Mouse (Mus musculus) heart, postnatal 10 days (tissue): ENCODE results near the gene Spx. TPM values are rescaled to one million over a fixed set of nuclear protein-coding genes. Genes with fewer than 3 reads are reported as not detected.

Experiments
- DNase-seq, 2 experiments: peaks; one replicate each; pipeline ENCODE4 v3.0.0; 2021
- intact Hi-C: fragments of 180-260 bp; cut with DNase I; formaldehyde crosslinking; loops from one replicate; pipeline ENCODE4 v1.15.1; 2025
- total RNA-seq, 2 experiments: library from RNA; stranded (reverse); gene quantifications; 2 replicates each; pipeline ENCODE4 v1.2.3; 2021

Gene Spx
- total RNA-seq, 2 experiments from 2014 or later, result not detected

DNA sequence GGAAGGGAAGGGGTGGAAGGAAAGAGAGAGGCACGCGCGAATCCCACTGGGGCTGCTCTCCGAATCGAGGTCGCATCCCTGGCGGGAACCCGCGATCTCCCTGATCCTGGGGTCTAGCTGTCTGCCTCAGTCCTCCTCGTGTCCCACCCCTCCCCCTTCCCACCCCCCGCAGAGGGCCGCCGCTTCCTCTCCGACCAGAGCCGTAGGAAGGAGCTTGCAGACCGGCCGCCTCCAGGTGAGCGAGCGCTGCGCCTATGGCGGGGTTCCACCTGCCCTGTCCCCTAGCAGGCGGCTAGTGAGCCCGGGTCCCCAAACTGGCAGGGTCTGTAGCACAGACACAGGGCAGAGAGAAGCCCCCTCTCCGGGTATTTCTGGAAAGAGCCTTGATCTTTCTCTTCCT, 1.4 kb downstream of the Spx start:
- intact Hi-C loops, result no loop called here
- DNase-seq, result no peak

DNA sequence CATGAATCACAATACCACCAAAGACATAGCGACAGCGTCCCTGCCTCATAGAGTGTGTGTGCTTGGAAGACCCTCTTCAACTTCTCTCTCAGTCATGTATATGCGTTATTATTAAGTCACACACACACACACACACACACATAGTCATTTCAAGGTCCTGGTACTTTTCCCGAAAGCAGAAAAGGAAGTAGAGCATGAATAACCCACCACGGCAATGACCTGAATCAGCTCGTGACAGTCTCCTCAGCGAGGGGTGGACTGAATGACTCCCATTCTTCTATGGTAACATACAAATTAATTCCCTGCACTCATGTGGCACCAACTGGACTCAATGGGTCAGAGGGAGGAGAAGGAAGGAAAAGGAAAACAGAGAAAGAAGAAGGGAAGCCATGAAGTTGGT, 11.7 kb downstream of the Spx start:
- DNase-seq, result no peak
- intact Hi-C loops, result no loop called here

DNA sequence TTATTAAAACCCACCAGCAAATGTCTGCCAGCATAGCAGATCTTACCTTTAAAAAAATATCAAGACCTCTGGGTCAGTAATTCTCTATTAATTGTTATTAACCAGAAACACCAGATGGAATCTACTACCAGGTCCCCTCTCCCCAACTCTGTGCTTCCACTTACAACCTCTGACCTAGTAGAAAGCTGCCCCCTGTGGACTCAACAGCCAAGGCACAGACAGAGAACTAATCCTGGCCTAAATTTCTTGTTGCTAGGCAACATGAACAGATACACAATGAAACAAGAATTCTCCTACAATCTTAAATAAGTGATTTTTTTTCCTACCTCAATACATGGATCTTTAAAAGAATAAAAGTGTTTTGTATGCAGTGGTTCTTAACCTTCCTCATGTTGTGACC, 15.8 kb downstream of the Spx start:
- DNase-seq, result no peak
- intact Hi-C loops, result no loop called here

DNA sequence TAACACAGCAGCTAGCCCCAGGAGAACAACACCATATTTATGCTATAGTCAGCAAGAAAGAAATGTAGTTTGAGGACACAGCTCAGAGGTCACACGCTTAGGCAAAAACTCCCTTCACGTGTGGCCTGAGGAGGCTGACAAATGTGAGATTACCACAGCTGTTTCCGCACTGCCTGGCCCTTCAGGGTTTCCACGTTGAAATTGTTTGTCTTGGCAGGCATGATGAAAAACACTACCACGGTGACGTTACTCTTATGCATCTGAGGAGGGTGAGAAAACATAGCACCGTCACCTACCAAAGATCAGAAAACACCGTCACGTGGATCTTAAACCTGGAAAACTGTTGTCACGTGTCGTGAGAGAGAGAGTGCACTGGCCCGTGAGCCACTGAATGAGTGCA, 38.1 kb downstream of the Spx start:
- intact Hi-C loops, result no loop called here
- peak in 1 of 2 experiments; percentile 12 for DNase-seq

DNA sequence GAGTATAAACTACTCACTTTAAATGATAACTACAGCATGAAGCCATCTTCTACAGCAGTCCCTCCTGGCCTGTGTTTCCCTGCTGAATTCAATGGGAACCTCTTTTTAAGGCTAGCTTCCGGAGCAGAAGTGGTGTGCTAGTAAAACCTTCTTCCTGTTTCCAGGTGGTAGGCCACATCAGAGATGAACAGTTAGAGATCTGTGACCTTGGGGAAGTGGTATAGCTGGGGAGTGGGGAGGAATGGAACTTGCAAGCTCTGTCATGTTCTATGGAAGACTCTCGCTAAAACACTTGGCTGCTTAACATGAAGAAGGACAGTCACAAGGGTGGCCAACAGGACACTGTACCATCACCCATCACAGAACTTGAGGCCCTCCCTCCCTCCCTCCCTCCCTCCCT, 40.1 kb downstream of the Spx start:
- intact Hi-C loops, result no loop called here

DNA sequence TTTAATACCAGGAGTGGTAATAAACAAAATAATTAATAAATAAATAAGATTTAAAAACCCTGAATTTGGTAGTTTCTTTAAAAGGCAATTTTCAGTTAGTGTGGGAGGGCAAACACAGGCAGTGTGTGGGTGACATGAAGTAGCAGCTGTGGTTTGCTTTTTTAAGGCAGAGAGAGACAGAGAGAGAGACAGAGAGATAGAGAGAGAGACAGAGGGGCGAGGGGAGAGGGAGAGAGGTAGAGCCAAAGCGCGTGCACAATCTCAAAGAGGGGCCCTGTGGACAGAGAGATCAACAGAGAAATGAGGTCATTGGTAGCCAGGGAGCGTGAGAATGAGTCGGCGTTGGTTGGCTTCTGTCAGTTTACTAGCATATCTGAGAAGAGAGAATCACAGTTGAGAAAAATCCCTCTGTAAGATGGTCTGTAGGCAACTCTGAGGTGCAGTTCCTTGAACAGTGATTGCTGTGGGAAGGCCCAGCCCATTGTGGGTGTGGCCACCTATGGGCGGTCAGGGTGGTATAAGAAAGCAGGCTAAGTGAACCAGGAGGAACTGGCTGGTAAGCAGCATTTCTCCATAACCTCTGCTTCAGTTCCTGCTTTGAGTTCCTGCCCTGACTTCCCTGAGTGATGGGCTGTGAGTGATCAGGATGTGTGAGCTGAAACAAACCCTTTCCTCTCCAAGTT, 42.2 kb downstream of the Spx start:
- intact Hi-C loops, result no loop called here
- DNase-seq, result no peak

More for the DNA sequence above, 40.1 kb downstream of the Spx start:
- no peak for DNase-seq

DNA sequence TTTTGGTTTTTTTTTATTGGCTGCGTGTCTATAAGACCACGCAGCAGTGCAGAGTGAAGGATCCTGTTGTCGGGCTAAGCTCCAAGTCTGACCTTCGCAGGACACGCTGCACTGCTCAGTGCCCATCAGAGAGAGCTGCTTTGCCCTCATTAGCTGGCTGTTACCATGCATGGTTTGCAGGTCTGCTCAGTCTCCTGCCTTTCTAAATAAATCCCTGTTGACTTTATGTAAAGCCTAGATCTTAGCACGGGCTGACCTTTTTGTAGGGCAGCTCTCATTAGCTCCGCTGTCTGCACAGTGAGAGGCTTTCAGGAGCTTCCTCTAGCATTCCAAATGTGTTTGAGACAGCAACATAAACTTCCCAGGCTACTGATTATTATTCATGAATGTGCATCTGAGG, 44.8 kb downstream of the Spx start:
- intact Hi-C loops, result no loop called here
- DNase-seq, result no peak

DNA sequence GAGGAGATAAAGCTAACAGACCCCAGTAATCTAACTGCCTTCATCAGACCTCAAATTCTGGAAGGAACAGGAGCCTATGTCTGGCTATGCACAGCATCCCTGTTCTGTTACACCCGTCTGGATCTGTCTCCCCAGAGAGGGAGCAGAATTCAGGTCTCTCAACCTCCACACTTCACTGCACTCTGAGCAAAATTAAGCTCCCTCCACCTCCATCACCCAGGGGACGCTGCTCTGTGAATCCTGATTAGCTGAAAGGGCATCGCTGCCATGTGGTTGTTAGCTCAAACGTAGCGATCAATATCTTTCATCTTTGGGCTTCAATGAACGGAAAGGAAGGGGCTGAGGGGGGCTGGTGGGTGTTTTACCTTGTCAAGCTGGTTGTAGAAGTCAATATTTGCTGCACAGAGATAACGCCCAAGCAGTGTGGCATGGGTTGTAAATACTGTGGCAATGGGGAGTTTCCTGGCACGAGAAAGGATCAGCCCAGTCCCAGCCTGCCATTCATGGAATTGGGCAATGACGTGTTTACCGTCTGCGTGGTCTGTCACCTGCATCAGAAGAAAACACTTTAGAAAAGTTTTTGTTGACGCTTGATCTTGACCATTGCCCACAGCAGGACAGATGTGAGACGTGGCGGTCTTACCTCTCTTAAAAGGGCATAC, 45.9 kb downstream of the Spx start:
- DNase-seq, result no peak
- intact Hi-C loops, result no loop called here

DNA sequence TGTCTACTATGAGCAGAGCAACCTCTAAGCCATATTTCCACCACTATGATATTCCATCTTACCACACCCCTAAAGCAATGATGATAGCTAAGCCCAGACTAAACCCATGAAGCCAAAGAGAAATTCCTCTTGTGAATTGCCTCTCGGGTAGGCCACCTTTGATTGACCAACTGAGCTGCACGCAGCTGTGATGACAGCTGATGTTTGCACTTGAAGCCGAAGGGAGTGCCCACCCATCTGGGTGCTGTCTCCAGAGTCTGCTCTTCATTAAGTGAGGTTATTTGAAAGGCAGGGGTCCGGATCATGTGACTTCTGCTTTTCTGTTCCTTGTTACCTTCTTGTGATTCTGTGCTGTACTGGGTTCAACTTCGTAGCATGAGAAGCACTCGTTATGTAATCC, 49.0 kb downstream of the Spx start:
- intact Hi-C loops, result no loop called here

More for the DNA sequence above, 49.0 kb downstream of the Spx start:
- DNase-seq, result no peak

Other genes with a start within 250 kb of the Spx start
- gene Slco1a6, start 204.9 kb upstream of the Spx start, total RNA-seq, result under 1 TPM in 1 of 2 experiments, not detected in 1; 0.67 TPM
- not detected for gene Iapp, start 115.0 kb upstream of the Spx start, total RNA-seq
- not detected for gene Slco1a5, start 90.5 kb upstream of the Spx start, total RNA-seq
- 10 to 100 TPM in 1 of 2 experiments, 1 to 10 TPM in 1; 9.5 to 12.4 TPM for gene Pyroxd1, start 67.8 kb upstream of the Spx start, total RNA-seq
- gene Recql, start 26.4 kb upstream of the Spx start, total RNA-seq, result 10 to 100 TPM; 10.7 to 13.0 TPM
- gene Golt1b, start 26.2 kb upstream of the Spx start, total RNA-seq, result 10 to 100 TPM; 22.2 to 25.1 TPM
- gene Gys2, start 59.7 kb downstream of the Spx start, total RNA-seq, result under 1 TPM in 1 of 2 experiments, not detected in 1; 0.19 TPM
- 1,000 to 10,000 TPM; 1,648 to 1,721 TPM for gene Ldhb, start 94.5 kb downstream of the Spx start, total RNA-seq
- gene Kcnj8, start 158.2 kb downstream of the Spx start, total RNA-seq, result 10 to 100 TPM; 40.4 to 46.7 TPM